Mouse (Mus musculus): ENCODE results near the gene Ccdc146. TPM values are rescaled to one million over a fixed set of nuclear protein-coding genes. Genes with fewer than 3 reads are reported as not detected.
"Not testable (repeated sequence)": the region's sequence is repeated elsewhere in the genome, so short reads cannot be mapped to it uniquely, and the experiment has no call there.

Ccdc146 gene
- polyA plus RNA-seq, 1 experiment from 2014 or later = 0.06 TPM

GRCm38 (mm10) chr5:21283356-21284062 is 141.0 kb downstream of the Ccdc146 start:
- H3K27me3 ChIP-seq (ENCODE audit: insufficient read depth, low read length) = no peaks in the 10 kb centered on the region
- no peak overlapping the region for H3K4me3 ChIP-seq (ENCODE audit: low read depth, low read length)
- no peak overlapping the region for H3K4me2 ChIP-seq (ENCODE audit: low read depth, low read length)
- TF ChIP-seq CTCF (IDR thresholded peaks at IDR 0.05; ENCODE audit: low read depth) (no peak), EP300 (IDR thresholded peaks at IDR 0.05; ENCODE audit: low read depth) (peak; percentile 40; the same call in 1 of the 2 replicates)
- no peak overlapping the region for H3K27ac ChIP-seq (ENCODE audit: low read depth)
- no peaks in the 10 kb centered on the region for H3K36me3 ChIP-seq (replicated peaks; ENCODE audit: insufficient read depth, low read length)
- ATAC-seq (peak; percentile 33; the same call in 1 of the 2 replicates), DNase-seq (no peak)
- H3K9ac ChIP-seq (replicated peaks) = no peak overlapping the region
- H3K4me1 ChIP-seq (ENCODE audit: insufficient read depth) = no peaks in the 10 kb centered on the region
- WGBS (ENCODE audit: insufficient replicate concordance) = 82% methylated on average over 12 of the region's 12 CpGs
- no peaks in the 10 kb centered on the region for H3K9me3 ChIP-seq (ENCODE audit: low read length)

DNA sequence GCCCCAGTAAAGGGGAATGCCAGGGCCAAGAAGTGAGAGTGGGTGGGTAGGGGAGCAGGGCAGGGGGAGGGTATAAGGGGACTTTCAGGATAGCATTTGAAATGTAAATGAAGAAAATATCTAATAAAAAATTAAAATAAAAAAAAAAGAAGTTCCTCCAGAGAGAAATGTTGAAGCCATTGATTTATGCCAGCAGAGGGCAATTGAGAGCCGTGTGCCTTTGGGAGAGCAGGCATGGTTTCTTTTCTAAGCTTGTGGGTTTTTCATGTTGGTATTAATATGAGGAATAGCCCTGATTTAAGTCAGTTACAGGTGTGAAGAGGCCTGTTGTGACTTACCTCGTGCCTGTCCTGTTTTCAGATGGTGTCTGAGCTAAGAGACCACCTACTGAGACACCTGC is 146.8 kb downstream of the Ccdc146 start:
- not testable (repeated sequence) for H3K9ac ChIP-seq (replicated peaks); H3K36me3 ChIP-seq (replicated peaks; ENCODE audit: insufficient read depth, low read length); H3K4me2 ChIP-seq (ENCODE audit: low read depth, low read length); DNase-seq; H3K27me3 ChIP-seq (ENCODE audit: insufficient read depth, low read length); H3K4me1 ChIP-seq (ENCODE audit: insufficient read depth); H3K9me3 ChIP-seq (ENCODE audit: low read length); H3K4me3 ChIP-seq (ENCODE audit: low read depth, low read length); ATAC-seq; H3K27ac ChIP-seq (ENCODE audit: low read depth)
- TF ChIP-seq CTCF (IDR thresholded peaks at IDR 0.05; ENCODE audit: low read depth) = peak; percentile 30
- WGBS (ENCODE audit: insufficient replicate concordance) = 35% methylated on average over 2 of the region's 2 CpGs

DNA sequence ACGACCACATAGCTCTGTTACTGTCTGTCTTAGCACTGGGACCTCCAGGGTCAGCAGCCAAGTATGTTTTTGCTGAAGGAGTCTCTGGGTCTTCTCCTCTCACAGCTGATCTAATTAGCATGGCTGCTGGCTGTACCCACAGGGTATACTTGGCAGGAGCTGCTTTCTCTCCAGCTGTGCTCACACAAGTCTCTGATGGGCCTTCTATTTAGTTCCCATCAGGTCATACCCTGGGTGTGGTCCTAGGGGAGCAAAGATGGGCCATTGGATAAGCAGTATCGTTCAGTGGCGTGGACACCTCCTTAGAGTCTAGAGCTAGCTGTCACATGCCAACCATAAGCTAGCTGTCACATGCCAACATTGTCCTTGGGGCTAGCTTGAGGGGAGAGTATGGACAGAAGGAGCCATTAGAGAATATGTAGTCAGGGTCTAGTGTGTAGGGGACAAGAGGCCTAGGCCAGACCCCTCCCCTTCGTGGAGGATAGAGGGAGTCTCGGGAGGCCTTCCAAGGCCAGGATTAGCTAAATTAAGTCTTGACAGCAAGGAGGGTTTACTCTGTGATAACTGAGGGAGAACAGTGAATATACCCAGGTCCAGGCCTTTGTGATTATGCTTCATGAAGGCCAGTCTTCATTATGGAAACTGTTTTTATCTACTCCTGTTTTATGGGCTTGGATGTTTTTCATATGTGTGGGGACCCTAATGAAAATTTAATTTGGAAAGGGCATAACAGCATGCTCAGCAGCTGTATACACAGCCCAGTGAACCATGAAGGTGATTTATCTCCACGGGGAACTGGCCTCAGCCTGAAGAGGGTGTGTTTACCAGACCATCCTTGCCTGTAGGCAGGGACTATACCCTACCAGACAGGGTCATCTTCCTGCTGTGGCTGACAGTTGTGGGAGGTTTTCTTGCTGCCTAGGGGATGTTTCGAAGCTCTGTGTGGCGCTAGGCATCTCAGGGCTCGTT is 152.8 kb downstream of the Ccdc146 start:
- Histone ChIP-seq H3K9ac (replicated peaks) (no peak overlapping the region), H3K36me3 (replicated peaks; ENCODE audit: insufficient read depth, low read length) (no peaks in the 10 kb centered on the region), H3K9me3 (ENCODE audit: low read length) (no peaks in the 10 kb centered on the region), H3K27ac (ENCODE audit: low read depth) (no peak overlapping the region), H3K4me3 (ENCODE audit: low read depth, low read length) (no peak overlapping the region), H3K4me2 (ENCODE audit: low read depth, low read length) (no peak overlapping the region), H3K4me1 (ENCODE audit: insufficient read depth) (no peaks in the 10 kb centered on the region), H3K27me3 (ENCODE audit: insufficient read depth, low read length) (no peaks in the 10 kb centered on the region)
- DNase-seq (no peak), ATAC-seq (no peak)
- TF ChIP-seq CTCF (IDR thresholded peaks at IDR 0.05; ENCODE audit: low read depth) = no peak
- 55% methylated on average over 9 of the region's 9 CpGs for WGBS (ENCODE audit: insufficient replicate concordance)

GRCm38 (mm10) chr5:21270756-21271155 is 153.7 kb downstream of the Ccdc146 start:
- no peak for ATAC-seq

GRCm38 (mm10) chr5:21269446-21269845 is 155.0 kb downstream of the Ccdc146 start:
- 64% methylated on average over 5 of the region's 5 CpGs for WGBS (ENCODE audit: insufficient replicate concordance)
- no peak overlapping the region for H3K4me3 ChIP-seq (ENCODE audit: low read depth, low read length)
- H3K27ac ChIP-seq (ENCODE audit: low read depth) = no peak overlapping the region
- H3K4me1 ChIP-seq (ENCODE audit: insufficient read depth) = no peaks in the 10 kb centered on the region
- H3K4me2 ChIP-seq (ENCODE audit: low read depth, low read length) = no peak overlapping the region
- ATAC-seq (no peak), DNase-seq (no peak)
- H3K9me3 ChIP-seq (ENCODE audit: low read length) = no peaks in the 10 kb centered on the region
- H3K27me3 ChIP-seq (ENCODE audit: insufficient read depth, low read length) = no peaks in the 10 kb centered on the region
- TF ChIP-seq EP300 (IDR thresholded peaks at IDR 0.05; ENCODE audit: low read depth) (no peak), CTCF (IDR thresholded peaks at IDR 0.05; ENCODE audit: low read depth) (no peak)
- no peak overlapping the region for H3K9ac ChIP-seq (replicated peaks)
- no peaks in the 10 kb centered on the region for H3K36me3 ChIP-seq (replicated peaks; ENCODE audit: insufficient read depth, low read length)

More at GRCm38 (mm10) chr5:21270756-21271155, 153.7 kb downstream of the Ccdc146 start:
- no peaks in the 10 kb centered on the region for H3K4me1 ChIP-seq (ENCODE audit: insufficient read depth)
- H3K4me2 ChIP-seq (ENCODE audit: low read depth, low read length) = no peak overlapping the region
- H3K9me3 ChIP-seq (ENCODE audit: low read length) = no peaks in the 10 kb centered on the region
- 62% methylated on average over 4 of the region's 4 CpGs for WGBS (ENCODE audit: insufficient replicate concordance)
- no peaks in the 10 kb centered on the region for H3K27me3 ChIP-seq (ENCODE audit: insufficient read depth, low read length)
- H3K9ac ChIP-seq (replicated peaks) = no peak overlapping the region
- no peak overlapping the region for H3K27ac ChIP-seq (ENCODE audit: low read depth)
- no peak for DNase-seq
- TF ChIP-seq CTCF (IDR thresholded peaks at IDR 0.05; ENCODE audit: low read depth) (no peak), EP300 (IDR thresholded peaks at IDR 0.05; ENCODE audit: low read depth) (no peak)
- H3K36me3 ChIP-seq (replicated peaks; ENCODE audit: insufficient read depth, low read length) = no peaks in the 10 kb centered on the region
- H3K4me3 ChIP-seq (ENCODE audit: low read depth, low read length) = no peak overlapping the region

DNA sequence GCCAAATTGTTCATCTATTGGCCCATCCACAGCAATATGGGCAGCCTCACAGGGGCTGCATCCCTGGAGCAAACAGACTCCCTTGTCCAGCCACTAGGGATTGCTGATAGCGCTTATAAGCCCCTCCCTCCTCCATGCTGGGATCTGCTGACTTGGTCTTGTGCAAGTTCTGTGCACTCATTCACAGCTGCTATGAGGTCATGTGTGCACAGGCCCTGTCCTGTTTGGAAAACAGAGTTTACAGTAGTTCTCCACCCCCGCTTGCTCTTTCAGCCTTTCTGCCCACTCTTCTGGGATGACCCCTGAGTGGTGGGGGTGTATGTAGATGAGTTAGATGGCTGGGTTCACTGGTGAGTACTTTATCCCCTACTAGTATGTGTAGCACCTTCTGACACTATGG is 157.4 kb downstream of the Ccdc146 start:
- Histone ChIP-seq H3K27ac (ENCODE audit: low read depth) (peak overlapping the region; percentile 20; the same call in 1 of the 2 replicates), H3K27me3 (ENCODE audit: insufficient read depth, low read length) (no peaks in the 10 kb centered on the region), H3K4me3 (ENCODE audit: low read depth, low read length) (no peak overlapping the region), H3K9me3 (ENCODE audit: low read length) (no peaks in the 10 kb centered on the region), H3K4me1 (ENCODE audit: insufficient read depth) (no peaks in the 10 kb centered on the region), H3K4me2 (ENCODE audit: low read depth, low read length) (no peak overlapping the region), H3K9ac (replicated peaks) (no peak overlapping the region), H3K36me3 (replicated peaks; ENCODE audit: insufficient read depth, low read length) (no peaks in the 10 kb centered on the region)
- no peak for TF ChIP-seq CTCF (IDR thresholded peaks at IDR 0.05; ENCODE audit: low read depth)
- no peak for TF ChIP-seq EP300 (IDR thresholded peaks at IDR 0.05; ENCODE audit: low read depth)
- 62% methylated on average over 2 of the region's 2 CpGs for WGBS (ENCODE audit: insufficient replicate concordance)
- DNase-seq (peak; percentile 53), ATAC-seq (peak; percentile 96)

Data from liver, postnatal 0 days (tissue).